10 mouse cellular contexts compared by ENCODE assay signal in genomic region chr5:66866019-66866418, GRCm38 (mm10).
DNase-seq lines count a peak whose midpoint lies in the region; ATAC-seq lines count a peak whose summit lies in the region.
"Had no signal": no experiment of that assay in that cellular context is flagged by ENCODE, and none has a peak within 500 bp of the region (broad histone marks: within the 10 kb centered on the region; RNA-seq: fewer than 3 reads in every experiment).

No protein-coding gene starts in this region.

- H3K4me1 ChIP-seq in forebrain, embryonic 11.5 days (replicated peaks; ENCODE audit: control insufficient read depth, insufficient read depth, low read length): peaks cover 1% of the 10 kb centered on the region; the same call in 1 of the 2 replicates
- peaks cover 27% of the 10 kb centered on the region for H3K4me1 ChIP-seq in forebrain, embryonic 10.5 days
- H3K4me1 ChIP-seq in neural tube, embryonic 14.5 days (ENCODE audit: control insufficient read depth, insufficient read depth, low read length): peaks cover 11% of the 10 kb centered on the region; the same call in 1 of the 2 replicates
- no peaks in the 10 kb centered on the region for H3K4me1 ChIP-seq in intestine, embryonic 16.5 days (ENCODE audit: control insufficient read depth, insufficient read depth, low read length)
- H3K4me1 ChIP-seq: liver, embryonic 15.5 days had no signal

- no peak overlapping the region for H3K4me2 ChIP-seq in forebrain, embryonic 11.5 days (ENCODE audit: low read depth, low read length, severe bottlenecking)
- H3K4me2 ChIP-seq in neural tube, embryonic 14.5 days (ENCODE audit: low read depth, low read length): no peak overlapping the region
- H3K4me2 ChIP-seq in intestine, embryonic 16.5 days (ENCODE audit: low read depth, low read length): no peak overlapping the region
- H3K4me2 ChIP-seq: liver, embryonic 15.5 days had no signal

- H3K36me3 ChIP-seq in forebrain, embryonic 11.5 days (ENCODE audit: control insufficient read depth, insufficient read depth, low read length): no peaks in the 10 kb centered on the region
- H3K36me3 ChIP-seq in forebrain, embryonic 10.5 days (replicated peaks): no peaks in the 10 kb centered on the region
- no peaks in the 10 kb centered on the region for H3K36me3 ChIP-seq in neural tube, embryonic 14.5 days (ENCODE audit: control insufficient read depth, insufficient read depth, low read length)
- H3K36me3 ChIP-seq in intestine, embryonic 16.5 days (ENCODE audit: control insufficient read depth, insufficient read depth, low read length): no peaks in the 10 kb centered on the region
- H3K36me3 ChIP-seq: liver, embryonic 15.5 days had no signal

- H3K27me3 ChIP-seq in forebrain, embryonic 11.5 days (ENCODE audit: control insufficient read depth, insufficient read depth, low read length): no peaks in the 10 kb centered on the region
- no peaks in the 10 kb centered on the region for H3K27me3 ChIP-seq in forebrain, embryonic 10.5 days (ENCODE audit: poor library complexity, severe bottlenecking)
- no peaks in the 10 kb centered on the region for H3K27me3 ChIP-seq in neural tube, embryonic 14.5 days (ENCODE audit: control insufficient read depth, insufficient read depth, low read length)
- H3K27me3 ChIP-seq in intestine, embryonic 16.5 days (replicated peaks; ENCODE audit: control insufficient read depth, insufficient read depth, low read length): no peaks in the 10 kb centered on the region
- H3K27me3 ChIP-seq: liver, embryonic 15.5 days had no signal

- H3K27ac ChIP-seq in forebrain, embryonic 11.5 days (ENCODE audit: low read depth, low read length): no peak overlapping the region
- no peak overlapping the region for H3K27ac ChIP-seq in forebrain, embryonic 10.5 days
- H3K27ac ChIP-seq in neural tube, embryonic 14.5 days (ENCODE audit: low read depth, low read length): no peak overlapping the region
- no peak overlapping the region for H3K27ac ChIP-seq in intestine, embryonic 16.5 days (ENCODE audit: low read length)
- H3K27ac ChIP-seq: heart, adult 2 months; liver, embryonic 15.5 days had no signal

- no peak for ATAC-seq in forebrain, embryonic 11.5 days (replicated peaks; ENCODE audit: low FRiP score)
- ATAC-seq in neural tube, embryonic 14.5 days (ENCODE audit: low read depth): peak; percentile 62; the same call in 1 of the 2 replicates
- ATAC-seq in intestine, embryonic 16.5 days: no peak

- no peaks in the 10 kb centered on the region for H3K9me3 ChIP-seq in forebrain, embryonic 11.5 days (ENCODE audit: control insufficient read depth, low read length)
- H3K9me3 ChIP-seq in forebrain, embryonic 10.5 days: no peaks in the 10 kb centered on the region
- H3K9me3 ChIP-seq in neural tube, embryonic 14.5 days (ENCODE audit: control insufficient read depth, low read length): no peaks in the 10 kb centered on the region
- H3K9me3 ChIP-seq in intestine, embryonic 16.5 days (ENCODE audit: control insufficient read depth, low read length): no peaks in the 10 kb centered on the region
- H3K9me3 ChIP-seq: liver, embryonic 15.5 days had no signal

- no peak overlapping the region for H3K4me3 ChIP-seq in forebrain, embryonic 11.5 days (ENCODE audit: low read depth, low read length)
- no peak overlapping the region for H3K4me3 ChIP-seq in forebrain, embryonic 10.5 days
- no peak overlapping the region for H3K4me3 ChIP-seq in neural tube, embryonic 14.5 days (ENCODE audit: low read depth, low read length)
- no peak overlapping the region for H3K4me3 ChIP-seq in intestine, embryonic 16.5 days (ENCODE audit: low read length)
- H3K4me3 ChIP-seq: heart, adult 2 months; liver, embryonic 15.5 days had no signal

- DNase-seq in forebrain, embryonic 11.5 days (ENCODE audit: low spot score): peak; percentile 59
- no peak for DNase-seq in forebrain, embryonic 10.5 days (ENCODE audit: extremely low spot score, low spot score)
- peak; percentile 91 for DNase-seq in retina, postnatal 1 day
- no peak for DNase-seq in retina, embryonic 14.5 days (ENCODE audit: low spot score)
- peak; percentile 57 to 74 for DNase-seq in kidney, postnatal 25 days
- no peak for DNase-seq in natural killer cell, adult 2 months (ENCODE audit: low spot score in 2 of 2)

- no peak overlapping the region for H3K9ac ChIP-seq in forebrain, embryonic 11.5 days (ENCODE audit: low read length)
- H3K9ac ChIP-seq in neural tube, embryonic 14.5 days (replicated peaks; ENCODE audit: low read depth, low read length): no peak overlapping the region
- H3K9ac ChIP-seq in intestine, embryonic 16.5 days (ENCODE audit: low read depth, low read length): no peak overlapping the region
- H3K9ac ChIP-seq: liver, embryonic 15.5 days had no signal

- WGBS in forebrain, embryonic 11.5 days: 69% methylated on average over 8 of the region's 8 CpGs
- WGBS in forebrain, embryonic 10.5 days: 78% methylated on average over 8 of the region's 8 CpGs
- 45% methylated on average over 8 of the region's 8 CpGs for WGBS in neural tube, embryonic 14.5 days
- 75% methylated on average over 8 of the region's 8 CpGs for WGBS in intestine, embryonic 16.5 days

Comparison
In these comparisons a context has a peak if more than half of its experiments do, and no peak if none do; other contexts are left out.
1. DNase-seq: peak in forebrain, embryonic 11.5 days (single experiment), retina, postnatal 1 day (single experiment) and kidney, postnatal 25 days (2 of 2); none in forebrain, embryonic 10.5 days (single experiment), retina, embryonic 14.5 days (single experiment) and natural killer cell, adult 2 months (0 of 2).